9 mouse cellular contexts compared by ENCODE assay signal in the genomic region with DNA sequence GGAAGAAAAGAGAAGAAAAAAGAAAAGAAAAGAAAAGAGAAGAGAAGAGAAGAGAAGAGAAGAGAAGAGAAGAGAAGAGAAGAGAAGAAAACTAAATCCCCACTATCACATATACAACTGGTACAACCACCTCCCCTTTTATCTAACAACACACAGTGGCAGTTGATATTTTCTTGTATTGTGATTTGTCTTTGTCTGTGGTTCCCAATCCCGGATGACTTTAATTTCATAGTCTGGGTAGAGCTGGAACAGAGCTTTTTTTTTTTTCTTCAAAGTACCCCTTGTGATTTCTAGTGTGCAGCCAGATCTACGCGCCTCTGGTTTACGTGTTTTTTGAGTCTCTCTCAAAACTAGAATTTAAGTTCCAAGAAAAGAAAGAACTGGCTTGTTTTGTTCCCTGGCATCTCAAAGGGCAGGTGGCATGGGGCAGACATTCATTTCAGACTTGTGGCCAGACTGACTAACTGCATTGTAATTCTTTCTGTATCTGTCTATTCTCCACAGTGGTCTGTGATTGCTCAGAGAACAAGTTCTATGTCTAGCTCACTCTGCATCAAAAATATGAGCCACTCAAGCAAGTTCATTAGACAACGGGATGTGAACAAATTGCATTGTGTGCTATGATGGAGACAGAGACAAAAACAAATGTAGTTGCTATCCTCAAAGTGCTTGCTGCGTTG. TPM values are rescaled to one million over a fixed set of nuclear protein-coding genes. Genes with fewer than 3 reads are reported as not detected.
DNase-seq lines count a peak whose midpoint lies in the region; ATAC-seq lines count a peak whose summit lies in the region.
"Had no signal": no experiment of that assay in that cellular context is flagged by ENCODE, and none has a peak within 500 bp of the region (broad histone marks: within the 10 kb centered on the region; RNA-seq: fewer than 3 reads in every experiment).

No protein-coding gene starts in this region.

- no peaks in the 10 kb centered on the region for H3K27me3 ChIP-seq in liver, embryonic 11.5 days (replicated peaks; ENCODE audit: control insufficient read depth, insufficient read depth, low read length)
- H3K27me3 ChIP-seq in embryonic facial prominence, embryonic 10.5 days (replicated peaks; ENCODE audit: low read depth, poor library complexity, severe bottlenecking) = no peaks in the 10 kb centered on the region
- H3K27me3 ChIP-seq: heart, embryonic 15.5 days had no signal

- ATAC-seq in CD4-positive, CD25-positive, alpha-beta regulatory T cell, adult 4 months = no peak
- no peak for ATAC-seq in liver, embryonic 11.5 days (replicated peaks; ENCODE audit: low FRiP score)
- no peak for ATAC-seq in inflammation-experienced regulatory T-cells, adult 6 months

- H3K79me2 ChIP-seq in macrophage (ENCODE audit: inconsistent target) = peaks cover 100% of the 10 kb centered on the region

- peaks cover 14% of the 10 kb centered on the region for H3K4me1 ChIP-seq in liver, embryonic 11.5 days (replicated peaks; ENCODE audit: control insufficient read depth, insufficient read depth, low read length)
- H3K4me1 ChIP-seq in embryonic facial prominence, embryonic 10.5 days = peaks cover 64% of the 10 kb centered on the region

- no peak overlapping the region for H3K9ac ChIP-seq in liver, embryonic 11.5 days (ENCODE audit: low read depth, low read length)
- H3K9ac ChIP-seq: heart, embryonic 15.5 days had no signal

- WGBS in liver, embryonic 11.5 days = 71% methylated on average over 6 of the region's 6 CpGs
- WGBS in embryonic facial prominence, embryonic 10.5 days = 90% methylated on average over 6 of the region's 6 CpGs
- 49% methylated on average over 6 of the region's 6 CpGs for WGBS in macrophage (ENCODE audit: missing documents)

- no peak overlapping the region for H3K4me3 ChIP-seq in liver, embryonic 11.5 days (ENCODE audit: low read depth, low read length)
- no peak overlapping the region for H3K4me3 ChIP-seq in embryonic facial prominence, embryonic 10.5 days
- H3K4me3 ChIP-seq in macrophage (ENCODE audit: inconsistent target) = no peak overlapping the region
- H3K4me3 ChIP-seq: heart, embryonic 15.5 days had no signal

- no peaks in the 10 kb centered on the region for H3K9me3 ChIP-seq in liver, embryonic 11.5 days (ENCODE audit: control insufficient read depth, low read length)
- no peaks in the 10 kb centered on the region for H3K9me3 ChIP-seq in embryonic facial prominence, embryonic 10.5 days
- H3K9me3 ChIP-seq: heart, embryonic 15.5 days had no signal

- no peak overlapping the region for H3K27ac ChIP-seq in liver, embryonic 11.5 days (ENCODE audit: low read depth, low read length)
- H3K27ac ChIP-seq in embryonic facial prominence, embryonic 10.5 days (replicated peaks) = peak overlapping the region; percentile 48; the same call in 1 of the 2 replicates
- peak overlapping the region; percentile 86 for H3K27ac ChIP-seq in macrophage
- H3K27ac ChIP-seq: heart, embryonic 15.5 days had no signal

- peak; percentile 50 for DNase-seq in CD4-positive, CD25-positive, alpha-beta regulatory T cell, adult 2 months (ENCODE audit: low read depth, low spot score)
- no peak for DNase-seq in liver, embryonic 11.5 days (ENCODE audit: low spot score)
- no peak for DNase-seq in liver
- DNase-seq in embryonic facial prominence, embryonic 10.5 days (ENCODE audit: low spot score) = no peak
- DNase-seq in adrenal gland, adult 18-20 months (ENCODE audit: low spot score in 2 of 2) = no peak

- H3K4me2 ChIP-seq in liver, embryonic 11.5 days = peak overlapping the region; percentile 1; the same call in 1 of the 2 replicates
- H3K4me2 ChIP-seq: heart, embryonic 15.5 days had no signal

- no peaks in the 10 kb centered on the region for H3K36me3 ChIP-seq in liver, embryonic 11.5 days (ENCODE audit: control insufficient read depth, insufficient read depth, low read length)
- H3K36me3 ChIP-seq in embryonic facial prominence, embryonic 10.5 days (replicated peaks) = 0 out of 2 replicates have a peak, but pooled peaks cover 14% of the 10 kb centered on the region
- H3K36me3 ChIP-seq in macrophage (ENCODE audit: inconsistent target) = no peaks in the 10 kb centered on the region
- H3K36me3 ChIP-seq: heart, embryonic 15.5 days had no signal

RNA-seq across cellular contexts. Expression of gene Gng2, which starts 7.2 kb away (rescaled TPM):
- 10 to 100 TPM; 39.1 to 54.2 TPM for polyA plus RNA-seq in CD4-positive, CD25-positive, alpha-beta regulatory T cell, adult 4 months (2017; shearing (Covaris generic))
- 23.7 and 32.7 TPM in 2 replicates for polyA plus RNA-seq in liver, embryonic 11.5 days (2014; fragmentation: Nextera tagmentation; extraction: Ambion mirVana)
- 82.8 and 82.9 TPM in 2 replicates for polyA plus RNA-seq in embryonic facial prominence, embryonic 10.5 days (2016; fragmentation: Nextera tagmentation; extraction: Ambion mirVana)
- 10 to 100 TPM in 19 of 26 experiments, 1 to 10 TPM in 7; 4.2 to 66.1 (median 29.6) TPM for total RNA-seq in macrophage (2018; cell fraction: chromatin; rRNA removed)
- total RNA-seq in macrophage (2018; cell fraction: cytosol; rRNA removed) = 100 to 1,000 TPM; 131 to 281 (median 162) TPM
- 100 to 1,000 TPM in 2 of 26 experiments, 10 to 100 TPM in 24; 21.1 to 122 (median 61.1) TPM for total RNA-seq in macrophage (2018; cell fraction: nucleus; rRNA removed)
- polyA plus RNA-seq in macrophage (2018) = 134 to 216 TPM (median 195 TPM) in 3 replicates
- 100 to 1,000 TPM in 1 of 3 experiments, 10 to 100 TPM in 2; 56.4 to 107 (median 59.1) TPM for polyA plus RNA-seq in inflammation-experienced regulatory T-cells, adult 6 months (2017; shearing (Covaris generic))
- 10 to 100 TPM; 17.5 to 30.5 TPM for total RNA-seq in adrenal gland, adult 18-20 months (2021)
